ENCODE assay signal across 18 mouse cellular contexts in genomic region chr16:28911414-28912050, GRCm38 (mm10). TPM values are rescaled to one million over a fixed set of nuclear protein-coding genes. Genes with fewer than 3 reads are reported as not detected.
DNase-seq lines count a peak whose midpoint lies in the region; ATAC-seq and TF ChIP-seq lines count a peak whose summit lies in the region.
"Had no signal": no experiment of that assay in that cellular context is flagged by ENCODE, and none has a peak within 500 bp of the region (broad histone marks: within the 10 kb centered on the region; RNA-seq: fewer than 3 reads in every experiment).

No protein-coding gene starts in this region.

- peaks cover 47% of the 10 kb centered on the region for H3K79me2 ChIP-seq in liver, adult 2 months (ENCODE audit: control insufficient read depth, insufficient read depth, low read length)

- TF ChIP-seq CTCF in liver, adult 2 months (IDR thresholded peaks at IDR 0.05; ENCODE audit: low read depth, low read length): no peak
- no peak for TF ChIP-seq CTCF in thymus, adult 2 months (IDR thresholded peaks at IDR 0.05; ENCODE audit: borderline replicate concordance, control insufficient read depth, extremely low read depth, insufficient read depth, low read length, poor library complexity)

- no peak for TF ChIP-seq POLR2A in liver, adult 2 months (IDR thresholded peaks at IDR 0.05; ENCODE audit: extremely low read depth, insufficient read depth, low read length)
- no peak for TF ChIP-seq POLR2A in thymus, adult 2 months (IDR thresholded peaks at IDR 0.05; ENCODE audit: control insufficient read depth, extremely low read depth, insufficient read depth, low read length, poor library complexity)

- DNase-seq in heart, adult 8-10 months (ENCODE audit: low spot score): peak; percentile 36
- no peak for DNase-seq in heart, postnatal 10 days
- no peak for DNase-seq in liver, adult 2 months (ENCODE audit: extremely low read depth, low read depth, low spot score)
- DNase-seq in thymus, adult 18-20 months: no peak
- no peak for DNase-seq in thymus, adult 2 months
- DNase-seq: adrenal gland, postnatal 10 days; cerebellum, adult 9-10 months; gastrocnemius, postnatal 36 days; kidney, adult 18-20 months; kidney, postnatal 36 days; liver had no signal

- H3K9ac ChIP-seq in liver, adult 2 months (ENCODE audit: low read depth, low read length): no peak overlapping the region
- no peak overlapping the region for H3K9ac ChIP-seq in liver, embryonic 12.5 days
- H3K9ac ChIP-seq: forebrain, embryonic 12.5 days; midbrain, embryonic 15.5 days had no signal

- intact Hi-C loops in heart, postnatal 10 days (cut with DNase I): no loop called here

- H3K9me3 ChIP-seq in liver, embryonic 12.5 days (replicated peaks): no peaks in the 10 kb centered on the region
- H3K9me3 ChIP-seq: forebrain, embryonic 12.5 days; midbrain, embryonic 15.5 days had no signal

- peak overlapping the region; percentile 25 for H3K27ac ChIP-seq in liver, adult 2 months (replicated peaks; ENCODE audit: insufficient read depth, low read depth, low read length)
- H3K27ac ChIP-seq in liver, embryonic 12.5 days: no peak overlapping the region
- H3K27ac ChIP-seq in thymus, adult 2 months (ENCODE audit: control insufficient read depth, insufficient read depth, low read length): no peak overlapping the region
- H3K27ac ChIP-seq: forebrain, embryonic 12.5 days; hindbrain, postnatal 0 days; midbrain, embryonic 15.5 days had no signal

- no peak overlapping the region for H3K4me3 ChIP-seq in liver, adult 2 months (ENCODE audit: insufficient read depth, low read depth, low read length)
- H3K4me3 ChIP-seq in liver, embryonic 12.5 days: no peak overlapping the region
- H3K4me3 ChIP-seq in thymus, adult 2 months (ENCODE audit: control insufficient read depth, insufficient read depth, low read length): no peak overlapping the region
- H3K4me3 ChIP-seq: forebrain, embryonic 12.5 days; megakaryocyte, embryonic 14.5 days; midbrain, embryonic 15.5 days had no signal

- peaks cover 4% of the 10 kb centered on the region for H3K4me1 ChIP-seq in liver, adult 2 months (ENCODE audit: control insufficient read depth, insufficient read depth, low read length)
- H3K4me1 ChIP-seq in liver, embryonic 12.5 days: 0 out of 2 replicates have a peak, but pooled peaks cover 9% of the 10 kb centered on the region
- H3K4me1 ChIP-seq in thymus, adult 2 months (replicated peaks; ENCODE audit: control insufficient read depth, insufficient read depth, low read length): no peaks in the 10 kb centered on the region
- H3K4me1 ChIP-seq: megakaryocyte, embryonic 14.5 days; midbrain, embryonic 15.5 days had no signal

- WGBS in liver, adult 2 months: 67% methylated on average over 15 of the region's 15 CpGs
- 44% methylated on average over 15 of the region's 15 CpGs for WGBS in liver, embryonic 12.5 days (ENCODE audit: insufficient replicate concordance)
- WGBS in thymus, adult 2 months: 12% methylated on average over 15 of the region's 15 CpGs

- H3K27me3 ChIP-seq in liver, adult 2 months (ENCODE audit: control insufficient read depth, insufficient read depth, low read length): no peaks in the 10 kb centered on the region
- H3K27me3 ChIP-seq in liver, embryonic 12.5 days (replicated peaks): no peaks in the 10 kb centered on the region
- no peaks in the 10 kb centered on the region for H3K27me3 ChIP-seq in thymus, adult 2 months (ENCODE audit: control insufficient read depth, insufficient read depth, low read length)
- H3K27me3 ChIP-seq: forebrain, embryonic 12.5 days; megakaryocyte, embryonic 14.5 days; midbrain, embryonic 15.5 days had no signal

- no peaks in the 10 kb centered on the region for H3K36me3 ChIP-seq in liver, adult 2 months (ENCODE audit: control insufficient read depth, insufficient read depth, low read length)
- H3K36me3 ChIP-seq in liver, embryonic 12.5 days: no peaks in the 10 kb centered on the region
- no peaks in the 10 kb centered on the region for H3K36me3 ChIP-seq in thymus, adult 2 months (ENCODE audit: control insufficient read depth, insufficient read depth, low read length)
- H3K36me3 ChIP-seq: forebrain, embryonic 12.5 days; midbrain, embryonic 15.5 days had no signal

- no peak overlapping the region for H3K4me2 ChIP-seq in liver, embryonic 12.5 days
- H3K4me2 ChIP-seq: forebrain, embryonic 12.5 days; midbrain, embryonic 15.5 days had no signal

- ATAC-seq in liver, embryonic 12.5 days: no peak
- peak; percentile 90 to 91 for ATAC-seq in hematopoietic stem cell, adult 5-6 weeks (replicated peaks in 1 of 2; ENCODE audit: insufficient read depth in 1 of 2, low FRiP score in 2 of 2, low TSS enrichment in 1 of 2, low read depth in 1 of 2, poor library complexity in 2 of 2, severe bottlenecking in 2 of 2)
- ATAC-seq in megakaryocyte progenitor cell, adult 5-6 weeks (replicated peaks; ENCODE audit: poor library complexity): peak; percentile 93
- ATAC-seq: hindbrain, postnatal 0 days; midbrain, embryonic 15.5 days had no signal

RNA-seq across cellular contexts. Expression of gene Mb21d2, which starts 17.9 kb away (rescaled TPM):
- 1 to 10 TPM; 7.9 to 9.2 (median 8.6) TPM for total RNA-seq in heart, adult 8-10 months (2022)
- 10 to 100 TPM in 1 of 2 experiments, 1 to 10 TPM in 1; 7.4 to 11.9 TPM for total RNA-seq in heart, postnatal 10 days (2021)
- 8.3 and 8.6 TPM in 2 replicates for total RNA-seq in liver, adult 2 months (2014; rRNA removed)
- 14.1 and 14.7 TPM in 2 replicates for polyA plus RNA-seq in liver, adult 2 months (2012; rRNA removed)
- 2.5 and 3.1 TPM in 2 replicates for polyA plus RNA-seq in liver, embryonic 12.5 days (2016; fragmentation: Nextera tagmentation; extraction: Ambion mirVana)
- total RNA-seq in hematopoietic stem cell, adult 5-6 weeks (2017): 1.6 and 3.2 TPM in 2 replicates
- total RNA-seq in megakaryocyte progenitor cell, adult 5-6 weeks (2015): not detected in 2 replicates
- 0.24 TPM in 1 of 2 replicates, not detected in the other for total RNA-seq in megakaryocyte progenitor cell, adult 5-6 weeks (2017)
- 2.7 and 3.3 TPM in 2 replicates for polyA plus RNA-seq in thymus, adult 2 months (2012; rRNA removed)
